Mouse (Mus musculus) spleen, adult 2 months (tissue): ENCODE measurements at regions not wholly inside any gene's neighbourhood (a gene's known extent, or its start where the extent isn't known, plus 50 kb on each side); places are given as distances from the start of the nearest gene placed in this dataset.

Source experiments
- DNase-seq, 2 experiments: peaks; one replicate each; pipeline versions ENCODE4 v3.0.0 to v3.0.0-alpha.2; 2012 to 2021; ENCODE audit warnings: low spot score in 2 of 2, low read depth in 1 of 2
- H3K27ac ChIP-seq: fragments of 200-500 bp; 2 replicates; pipeline ENCODE4 v1.5.1; 2012; ENCODE audit warnings: low read length, inconsistent platforms; ENCODE audit not compliant: insufficient read depth
- H3K27me3 ChIP-seq: fragments of 200-500 bp; 2 replicates; pipeline ENCODE4 v1.6.1; 2012; ENCODE audit warnings: mild to moderate bottlenecking, moderate library complexity, low read length, inconsistent platforms; ENCODE audit not compliant: control insufficient read depth, insufficient read depth
- H3K36me3 ChIP-seq: fragments of 200-500 bp; 2 replicates; pipeline ENCODE4 v1.6.1; 2012; ENCODE audit warnings: mild to moderate bottlenecking, low read length, inconsistent platforms; ENCODE audit not compliant: control insufficient read depth, insufficient read depth
- H3K4me1 ChIP-seq: fragments of 200-500 bp; 2 replicates; pipeline ENCODE4 v1.6.1; 2011; ENCODE audit warnings: inconsistent platforms; ENCODE audit not compliant: control insufficient read depth, insufficient read depth, insufficient read length
- H3K4me3 ChIP-seq: fragments of 200-500 bp; 2 replicates; pipeline ENCODE4 v1.5.1; 2011; ENCODE audit warnings: mild to moderate bottlenecking, inconsistent platforms; ENCODE audit not compliant: insufficient read depth, insufficient read length; ENCODE audit errors: extremely low read depth
- CTCF ChIP-seq: fragments of 200-500 bp; IDR thresholded peaks from 2 replicates; pipeline ENCODE4 v1.5.1; 2011; ENCODE audit warnings: mild to moderate bottlenecking, inconsistent platforms; ENCODE audit not compliant: insufficient read depth, insufficient read length, insufficient replicate concordance; ENCODE audit errors: extremely low read depth
- POLR2A ChIP-seq: fragments of 200-500 bp; IDR thresholded peaks from 2 replicates; pipeline ENCODE4 v1.6.1; 2011; ENCODE audit warnings: low read depth, low read length, inconsistent platforms
- WGBS: fragments of 180-500 bp; shearing (Covaris S2); methylation state at CpG from one replicate; pipeline ENCODE4 v1.1.7; 2018; 5-methylcytosine and 5-hydroxymethylcytosine counted together

DNA sequence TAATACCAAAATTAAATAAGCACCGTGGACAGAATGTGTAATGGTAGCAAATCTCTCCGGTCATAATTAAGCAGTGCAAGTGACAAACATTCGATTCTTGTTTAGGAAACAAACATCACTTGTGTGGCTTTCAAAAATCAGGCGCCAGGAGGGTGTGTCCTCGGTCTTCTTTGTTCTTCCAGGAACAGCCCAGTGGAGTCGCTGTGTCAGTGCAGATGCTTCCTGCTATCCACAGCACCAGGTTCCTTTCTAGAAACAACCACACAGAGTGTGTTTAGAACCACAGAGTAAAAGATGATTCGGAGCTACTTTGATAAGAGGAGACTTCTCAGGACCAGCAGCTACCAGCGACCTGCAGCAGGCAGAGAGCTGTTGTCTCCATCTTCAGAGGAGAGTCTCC is 273.3 kb upstream of the N4bp1 start:
- TF ChIP-seq POLR2A (no peak), CTCF (no peak)

GRCm38 (mm10) chr8:87155819-87156425 is 270.9 kb upstream of the N4bp1 start:
- Histone ChIP-seq H3K27ac (no peak overlapping the region), H3K36me3 (no peaks in the 10 kb centered on the region), H3K4me1 (no peaks in the 10 kb centered on the region), H3K4me3 (no peak overlapping the region), H3K27me3 (no peaks in the 10 kb centered on the region)
- no peak for DNase-seq
- whole genome bisulfite sequencing, result 79% methylated on average over 10 of the region's 10 CpGs
- TF ChIP-seq POLR2A, result no peak
- TF ChIP-seq CTCF, result no peak

More for the DNA sequence above, 273.3 kb upstream of the N4bp1 start:
- Histone ChIP-seq H3K4me1 (no peaks in the 10 kb centered on the region), H3K27me3 (no peaks in the 10 kb centered on the region), H3K27ac (no peak overlapping the region), H3K36me3 (no peaks in the 10 kb centered on the region), H3K4me3 (no peak overlapping the region)
- WGBS, result 43% methylated on average over 8 of the region's 8 CpGs
- DNase-seq, result no peak

GRCm38 (mm10) chr8:87152068-87152915 is 267.2 kb upstream of the N4bp1 start:
- Histone ChIP-seq H3K27ac (no peak overlapping the region), H3K4me3 (no peak overlapping the region), H3K36me3 (no peaks in the 10 kb centered on the region), H3K4me1 (no peaks in the 10 kb centered on the region), H3K27me3 (no peaks in the 10 kb centered on the region)
- 81% methylated on average over 8 of the region's 8 CpGs for WGBS
- DNase-seq, result no peak
- TF ChIP-seq CTCF (no peak), POLR2A (no peak)

GRCm38 (mm10) chr8:87148853-87149252 is 263.8 kb upstream of the N4bp1 start:
- TF ChIP-seq CTCF (no peak), POLR2A (no peak)
- 84% methylated on average over 6 of the region's 6 CpGs for WGBS
- no peak overlapping the region for H3K27ac ChIP-seq

GRCm38 (mm10) chr8:87147704-87148103 is 262.6 kb upstream of the N4bp1 start:
- Histone ChIP-seq H3K36me3 (no peaks in the 10 kb centered on the region), H3K4me3 (no peak overlapping the region), H3K27me3 (no peaks in the 10 kb centered on the region), H3K4me1 (no peaks in the 10 kb centered on the region), H3K27ac (no peak overlapping the region)
- TF ChIP-seq CTCF, result no peak
- no peak for TF ChIP-seq POLR2A
- no peak for DNase-seq
- WGBS, result 76% methylated on average over 5 of the region's 5 CpGs

More at GRCm38 (mm10) chr8:87148853-87149252, 263.8 kb upstream of the N4bp1 start:
- H3K4me1 ChIP-seq, result no peaks in the 10 kb centered on the region
- no peaks in the 10 kb centered on the region for H3K36me3 ChIP-seq
- no peak overlapping the region for H3K4me3 ChIP-seq
- DNase-seq, result no peak
- no peaks in the 10 kb centered on the region for H3K27me3 ChIP-seq

DNA sequence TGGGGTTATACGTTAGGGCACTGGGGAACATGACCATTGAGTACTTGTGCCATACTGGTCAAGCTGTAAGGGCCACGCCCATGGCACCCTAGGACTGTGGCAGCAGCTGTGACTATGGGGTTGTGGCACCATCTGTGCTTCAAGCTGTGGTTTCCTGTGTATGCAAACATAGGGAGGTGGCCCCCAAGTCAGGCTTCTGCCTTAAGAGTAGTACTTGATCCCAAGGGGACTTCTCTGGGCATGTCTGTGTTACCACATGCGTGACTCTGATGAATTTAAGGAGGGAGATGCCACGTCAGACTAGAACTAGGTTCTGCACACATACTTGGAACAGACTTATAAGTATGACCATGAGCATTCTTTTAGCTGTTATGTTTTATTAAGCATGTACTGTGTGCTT is 252.4 kb upstream of the N4bp1 start:
- no peaks in the 10 kb centered on the region for H3K27me3 ChIP-seq
- no peaks in the 10 kb centered on the region for H3K36me3 ChIP-seq
- TF ChIP-seq CTCF (no peak), POLR2A (no peak)
- H3K27ac ChIP-seq, result no peak overlapping the region
- H3K4me1 ChIP-seq, result no peaks in the 10 kb centered on the region
- 65% methylated on average over 4 of the region's 4 CpGs for WGBS
- H3K4me3 ChIP-seq, result no peak overlapping the region
- DNase-seq, result no peak

DNA sequence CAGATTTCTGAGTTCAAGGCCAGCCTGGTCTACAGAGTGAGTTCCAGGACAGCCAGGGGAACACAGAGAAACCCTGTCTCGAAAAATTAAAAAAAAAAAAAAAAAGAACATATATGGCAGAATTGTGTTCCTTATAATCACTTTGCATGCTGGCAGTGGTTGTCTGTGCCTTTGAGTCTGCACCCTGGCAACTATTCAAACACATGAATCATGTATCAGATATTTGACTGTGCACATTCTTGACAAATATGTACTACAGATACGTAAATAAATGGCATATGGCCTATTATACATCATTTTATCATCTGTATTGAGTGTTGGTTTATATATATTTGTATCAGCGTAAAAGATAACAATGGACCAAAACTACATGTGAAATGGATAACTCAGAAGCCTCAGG is 246.7 kb upstream of the N4bp1 start:
- H3K36me3 ChIP-seq, result no peaks in the 10 kb centered on the region
- no peaks in the 10 kb centered on the region for H3K27me3 ChIP-seq
- no peak for TF ChIP-seq POLR2A
- no peak for TF ChIP-seq CTCF
- H3K4me1 ChIP-seq, result no peaks in the 10 kb centered on the region
- H3K4me3 ChIP-seq, result no peak overlapping the region
- 63% methylated on average over 3 of the region's 3 CpGs for WGBS
- DNase-seq, result no peak
- no peak overlapping the region for H3K27ac ChIP-seq
